Mouse (Mus musculus) right cerebral cortex, adult 18-20 months (tissue): ENCODE results near the gene Gabarap.

ENCODE experiments used
- DNase-seq: peaks from one replicate; pipeline ENCODE4 v3.0.0; 2022; ENCODE audit warnings: mixed read lengths

The Gabarap gene

GRCm38 (mm10) chr11:69970775-69971174, 20.2 kb upstream of the Gabarap start:
- no peak for DNase-seq

DNA sequence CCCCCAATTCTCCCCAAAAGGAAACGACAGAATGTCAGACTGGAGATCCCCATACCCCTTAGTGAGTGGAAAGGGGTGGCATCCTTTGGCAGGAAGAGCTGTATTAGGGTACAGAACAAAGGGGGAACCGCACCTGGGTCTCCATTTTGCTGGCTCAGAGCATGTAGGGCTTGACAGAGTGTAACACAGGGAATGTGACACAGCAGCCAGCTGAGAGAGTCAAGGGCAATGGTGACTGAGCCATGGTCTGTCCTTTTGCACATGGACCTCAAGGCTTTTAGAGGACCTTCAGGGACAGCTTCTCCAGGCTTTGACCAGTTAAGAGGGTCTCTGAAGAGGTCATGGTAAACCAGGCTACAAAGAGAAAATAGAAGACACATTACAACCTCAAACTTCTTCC, 16.0 kb upstream of the Gabarap start:
- DNase-seq = no peak

DNA sequence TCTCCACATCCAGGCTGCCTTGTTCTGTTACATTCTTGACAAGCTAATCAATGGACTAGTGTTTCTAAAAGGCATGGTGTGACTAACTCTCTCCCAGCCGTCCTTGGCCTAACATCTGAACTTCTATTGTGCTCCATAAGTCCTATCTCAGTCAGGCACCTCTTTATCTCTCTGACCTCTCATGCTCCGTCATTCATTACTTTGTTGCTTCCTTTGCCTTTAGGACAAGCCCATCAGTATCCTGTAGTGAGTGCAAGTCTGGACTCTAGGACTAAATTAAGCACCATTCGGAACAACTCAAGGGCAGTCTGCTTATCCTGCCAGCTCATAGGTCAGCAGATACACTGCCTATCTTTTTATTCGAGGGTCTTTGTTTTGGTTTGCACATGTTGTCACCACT, 14.7 kb upstream of the Gabarap start:
- no peak for DNase-seq

GRCm38 (mm10) chr11:69979827-69980195, 11.1 kb upstream of the Gabarap start:
- DNase-seq = no peak

DNA sequence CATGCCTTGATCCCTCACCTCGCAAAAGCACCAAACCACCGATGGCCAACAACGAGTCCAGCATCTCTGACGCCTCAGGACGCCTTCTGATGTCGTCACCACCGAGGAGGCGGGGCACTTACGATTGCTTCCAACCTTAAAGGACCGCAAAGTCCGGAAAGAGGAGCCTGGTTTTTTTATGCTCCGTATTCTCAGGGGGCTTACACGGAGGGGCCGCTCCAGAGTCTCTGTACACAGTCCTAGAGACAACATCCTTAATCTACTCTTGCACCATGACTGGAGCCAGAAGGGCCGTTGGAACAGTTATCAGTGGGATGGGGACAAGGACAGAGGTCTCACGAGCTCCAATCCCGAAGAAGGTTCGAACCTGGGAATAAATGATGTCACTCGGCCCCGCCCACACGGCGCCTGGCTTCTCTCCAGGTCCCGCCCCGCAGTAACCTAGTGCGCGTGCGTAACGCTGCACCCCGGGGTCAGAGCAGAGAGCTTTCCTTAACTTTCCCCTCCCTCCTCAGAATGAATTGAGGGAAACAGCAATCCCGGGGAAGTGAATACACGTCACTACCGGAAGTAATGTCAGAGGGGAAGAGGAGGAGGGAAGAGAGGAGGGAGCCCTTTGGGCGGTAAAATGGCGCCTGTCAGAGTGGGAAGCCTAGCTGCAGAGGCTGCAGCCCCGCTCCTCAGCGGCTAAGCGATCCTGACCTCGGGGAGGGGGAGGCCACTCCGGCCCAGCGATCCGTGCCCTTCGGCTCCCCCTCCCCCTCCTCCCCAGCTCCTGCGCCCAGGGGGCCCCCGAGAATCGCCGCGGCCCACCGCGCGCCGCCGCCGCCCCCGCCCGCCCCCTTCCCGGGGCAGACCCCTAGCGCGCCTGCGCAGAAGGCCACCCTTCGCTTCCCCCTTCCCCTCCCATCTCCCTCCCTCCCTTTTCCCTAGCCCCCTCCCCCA, 10.5 kb upstream of the Gabarap start:
- peak; percentile 98 for DNase-seq

- DNase-seq = peak; percentile 42
Measured at GRCm38 (mm10) chr11:69981141-69981762, 9.7 kb upstream of the Gabarap start, which contains the start of gene Ctdnep1. Ctdnep1 (plus strand) TSS chr11:69981156.

DNA sequence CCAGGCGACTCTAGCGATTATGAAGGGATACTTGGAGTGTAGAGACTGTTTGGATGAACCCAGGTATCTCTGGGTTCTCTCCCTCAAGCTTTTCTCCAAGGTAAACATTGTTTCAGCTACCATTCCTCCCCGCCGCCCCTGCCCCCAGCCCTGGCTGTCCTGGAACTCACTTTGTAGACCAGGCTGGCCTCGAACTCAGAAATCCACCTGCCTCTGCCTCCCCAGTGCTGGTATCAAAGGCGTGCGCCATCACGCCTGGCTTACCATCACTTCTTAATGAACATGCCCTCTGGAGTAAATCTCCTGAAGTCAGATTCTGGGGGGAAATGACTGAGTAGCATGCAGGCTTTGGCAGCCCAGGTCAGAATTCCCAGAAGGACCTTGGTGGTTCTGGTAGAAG, 8.7 kb upstream of the Gabarap start, which contains the start of gene Elp5:
Gene Elp5 (minus strand): TSS at position 293 of the 400 bp plus-strand sequence.
- no peak for DNase-seq

- no peak for DNase-seq
Measured at GRCm38 (mm10) chr11:69982877-69983276, 8.1 kb upstream of the Gabarap start.

- no peak for DNase-seq
Measured at GRCm38 (mm10) chr11:69983377-69983776, 7.6 kb upstream of the Gabarap start.

- no peak for DNase-seq
Measured at GRCm38 (mm10) chr11:69984431-69984830, 6.5 kb upstream of the Gabarap start.

DNA sequence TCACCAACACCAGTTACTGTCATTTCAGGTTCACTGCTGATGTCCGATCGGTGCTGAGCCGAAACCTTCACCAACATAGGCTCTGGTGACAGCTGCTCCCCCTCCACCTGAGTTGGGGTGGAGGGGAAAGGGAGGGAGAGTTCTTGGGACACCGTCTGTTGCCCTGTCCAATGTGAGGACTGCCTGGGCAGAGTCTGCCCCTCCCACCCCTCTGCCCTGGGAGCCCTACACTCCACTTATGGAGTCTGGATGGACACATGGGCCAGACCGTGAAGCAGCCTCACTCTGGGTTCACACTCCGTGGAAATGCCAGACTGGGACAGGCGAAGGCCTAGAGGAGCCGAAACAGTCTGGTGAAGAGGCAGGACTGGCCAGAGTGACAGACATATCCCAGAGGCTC, 994 bp upstream of the Gabarap start:
- no peak for DNase-seq

DNA sequence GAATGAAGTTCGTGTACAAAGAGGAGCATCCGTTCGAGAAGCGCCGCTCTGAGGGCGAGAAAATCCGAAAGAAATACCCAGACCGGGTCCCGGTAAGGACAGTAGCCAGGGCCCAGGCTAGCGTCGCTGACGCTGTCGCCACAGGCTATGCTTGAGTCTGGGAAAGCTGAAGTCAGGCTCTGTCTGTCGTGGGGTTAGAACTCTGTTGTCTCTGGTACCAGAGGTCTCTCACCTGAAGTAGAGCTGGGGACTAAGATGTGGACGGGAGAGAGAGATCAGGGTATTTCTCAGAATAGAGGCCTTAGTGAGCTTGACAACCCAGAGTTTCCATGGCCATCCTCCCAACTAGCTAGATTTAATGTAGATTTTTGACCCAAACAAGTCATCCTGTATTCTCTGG, 768 bp downstream of the Gabarap start:
- no peak for DNase-seq

DNA sequence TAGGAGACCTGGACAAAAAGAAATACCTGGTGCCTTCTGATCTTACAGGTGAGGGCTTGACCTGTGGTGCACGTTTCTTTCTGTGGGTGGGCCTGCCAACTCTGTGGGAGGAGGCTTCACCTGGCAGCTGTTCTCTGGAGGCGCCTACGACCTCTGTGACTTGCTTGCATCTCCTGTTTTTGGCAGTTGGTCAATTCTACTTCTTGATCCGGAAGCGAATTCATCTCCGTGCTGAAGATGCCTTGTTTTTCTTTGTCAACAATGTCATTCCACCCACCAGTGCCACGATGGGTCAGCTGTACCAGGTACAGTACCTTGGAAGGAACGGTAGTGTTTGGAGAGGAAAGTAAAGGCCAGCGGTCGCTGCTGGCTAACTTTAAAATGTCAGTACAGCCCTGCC, 1.5 kb downstream of the Gabarap start:
- DNase-seq = no peak

GRCm38 (mm10) chr11:69992932-69993331, 2.0 kb downstream of the Gabarap start:
- no peak for DNase-seq

DNA sequence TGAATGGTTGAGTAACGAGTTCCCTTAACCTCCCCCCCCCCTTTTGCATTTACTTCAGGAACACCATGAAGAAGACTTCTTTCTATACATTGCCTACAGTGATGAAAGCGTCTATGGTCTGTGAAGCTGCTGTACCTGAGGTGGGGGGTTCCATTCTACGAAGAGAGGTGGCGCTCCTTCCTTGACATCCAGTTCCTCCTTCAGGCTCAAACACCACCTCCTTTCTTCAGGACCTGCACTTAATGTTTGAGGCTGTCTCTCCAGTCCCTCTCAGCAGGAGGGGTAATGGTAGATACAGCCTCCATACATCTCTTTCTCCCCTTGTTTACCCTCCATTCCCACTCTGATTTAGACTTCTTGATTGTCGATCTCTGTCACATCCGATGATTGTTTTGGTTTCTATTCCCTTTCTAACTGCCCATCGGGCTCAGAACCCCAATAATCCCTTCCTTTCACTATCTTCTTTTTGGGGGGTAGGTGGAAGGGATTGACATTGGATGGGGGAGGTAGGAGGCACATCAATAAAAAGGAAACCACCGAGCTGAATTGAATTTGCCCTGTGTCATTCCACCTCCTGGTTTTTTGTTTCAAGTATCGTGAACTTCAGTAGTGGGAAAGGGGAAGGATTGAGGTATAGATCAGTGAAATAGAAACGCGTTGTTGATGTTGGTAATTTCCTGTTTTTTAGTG, 3.6 kb downstream of the Gabarap start:
- no peak for DNase-seq

GRCm38 (mm10) chr11:69995391-69995960, 4.5 kb downstream of the Gabarap start, which contains the start of gene Phf23:
Phf23 (plus strand) TSS chr11:69995777.
- peak; percentile 99 for DNase-seq

GRCm38 (mm10) chr11:69996161-69997061, 5.5 kb downstream of the Gabarap start:
- DNase-seq = peak; percentile 40

DNA sequence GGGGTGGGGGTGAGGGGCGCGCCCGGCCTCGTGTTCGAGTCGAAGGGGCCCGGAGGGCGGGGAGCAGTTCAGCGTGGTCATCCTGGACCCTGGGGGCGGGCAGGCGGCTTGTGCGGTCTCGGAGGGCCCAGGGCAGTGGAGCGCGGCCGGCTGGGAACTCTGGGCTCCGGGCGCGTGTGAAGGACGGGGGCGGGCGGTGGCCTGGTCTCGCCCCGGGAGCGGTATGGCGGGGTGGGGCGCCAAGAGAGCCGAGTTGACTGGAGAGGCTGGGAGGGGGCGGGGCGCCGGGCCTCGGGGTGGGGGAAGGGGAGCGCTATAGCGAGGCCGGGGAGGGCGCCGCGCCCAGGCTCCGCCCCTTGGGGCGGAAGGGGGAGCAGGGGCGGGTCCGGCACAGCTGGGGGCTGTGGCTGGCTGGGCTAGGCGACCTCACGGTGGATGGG, 6.1 kb downstream of the Gabarap start:
- peak; percentile 73 for DNase-seq

DNA sequence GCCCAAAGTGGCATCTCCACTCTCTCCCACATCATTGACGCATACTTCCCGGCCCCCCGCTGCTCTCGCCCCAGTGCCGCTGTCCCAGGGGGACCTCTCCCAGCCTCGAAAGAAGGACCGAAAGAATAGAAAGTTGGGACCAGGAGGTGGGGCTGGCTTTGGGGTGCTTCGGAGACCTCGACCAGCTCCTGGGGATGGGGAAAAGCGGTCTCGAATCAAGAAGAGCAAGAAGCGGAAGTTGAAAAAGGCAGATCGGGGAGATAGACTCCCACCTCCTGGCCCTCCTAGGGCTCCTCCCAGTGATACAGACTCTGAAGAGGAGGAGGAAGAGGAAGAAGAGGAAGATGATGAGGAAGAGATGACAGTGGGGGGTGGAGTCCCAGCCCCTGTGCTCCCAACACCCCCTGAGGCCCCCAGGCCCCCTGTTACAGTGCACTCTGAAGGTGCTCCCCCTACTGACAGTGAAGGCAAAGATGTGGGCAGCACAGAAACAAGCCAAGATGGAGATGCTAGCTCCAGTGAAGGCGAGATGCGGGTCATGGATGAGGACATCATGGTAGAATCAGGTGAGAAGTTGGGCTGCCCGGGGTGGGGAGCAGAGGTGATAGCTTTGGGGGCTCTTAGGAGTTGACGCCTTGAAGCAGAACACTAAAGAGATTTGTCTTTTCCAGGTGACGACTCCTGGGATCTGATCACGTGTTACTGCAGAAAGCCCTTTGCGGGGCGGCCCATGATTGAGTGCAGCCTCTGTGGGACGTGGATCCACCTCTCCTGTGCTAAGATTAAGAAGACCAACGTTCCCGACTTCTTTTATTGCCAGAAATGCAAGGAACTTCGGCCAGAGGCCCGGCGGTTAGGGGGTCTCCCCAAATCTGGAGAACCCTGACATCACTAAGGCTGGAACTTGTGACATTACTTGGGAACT, 7.9 kb downstream of the Gabarap start:
- DNase-seq = no peak

DNA sequence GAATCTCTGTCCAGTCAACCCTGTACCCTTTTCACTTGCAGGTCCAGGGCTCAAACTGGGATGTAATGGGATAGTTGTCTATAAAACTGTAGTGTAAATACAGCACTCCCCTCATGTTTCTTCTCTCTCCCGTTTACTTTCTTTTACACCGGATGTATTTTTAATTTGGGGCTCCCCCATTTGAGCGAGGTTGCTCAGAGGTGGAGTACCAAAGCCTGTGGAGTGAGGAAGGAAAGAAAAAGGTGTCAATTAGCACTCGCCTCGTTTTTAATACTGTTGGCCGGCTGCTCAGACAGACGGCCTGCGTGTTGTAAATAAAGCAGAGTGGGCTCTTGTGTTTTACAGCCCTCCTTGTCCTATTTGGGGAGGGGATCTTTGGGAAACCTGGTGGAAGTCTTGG, 8.7 kb downstream of the Gabarap start:
- DNase-seq = no peak
